Mouse (Mus musculus) bone marrow, adult 2 months (tissue): Measurements from ENCODE around the gene Tle6. TPM values are rescaled to one million over a fixed set of nuclear protein-coding genes. Genes with fewer than 3 reads are reported as not detected.
"Not testable (repeated sequence)": the region's sequence is repeated elsewhere in the genome, so short reads cannot be mapped to it uniquely, and the experiment has no call there.

Experiments used
- H3K27ac ChIP-seq: fragments of 200-500 bp; 2 replicates; pipeline ENCODE4 v1.5.1; 2012; ENCODE audit warnings: low read depth, mild to moderate bottlenecking, control low read depth, inconsistent platforms, low read length; ENCODE audit not compliant: control insufficient read depth, poor library complexity, insufficient read depth
- H3K4me1 ChIP-seq: fragments of 200-500 bp; 2 replicates; pipeline ENCODE4 v1.6.1; 2011; ENCODE audit warnings: low read length; ENCODE audit not compliant: control insufficient read depth, insufficient read depth
- H3K4me3 ChIP-seq: fragments of 200-500 bp; replicated peaks from 2 replicates; pipeline ENCODE3; 2011; ENCODE audit warnings: mild to moderate bottlenecking, low read depth, low read length, control low read depth; ENCODE audit not compliant: control insufficient read depth
- CTCF ChIP-seq: fragments of 200-500 bp; IDR thresholded peaks from 2 replicates; pipeline ENCODE4 v1.5.1; 2011; ENCODE audit warnings: low read length, control low read depth; ENCODE audit not compliant: control insufficient read depth, insufficient read depth
- POLR2A ChIP-seq: fragments of 200-500 bp; IDR thresholded peaks from 2 replicates; pipeline ENCODE4 v1.6.1; 2011; ENCODE audit warnings: low read depth, mild to moderate bottlenecking, control low read depth, low read length, borderline replicate concordance; ENCODE audit not compliant: control insufficient read depth
- WGBS: fragments of 180-500 bp; shearing (Covaris S2); methylation state at CpG from one replicate; pipeline ENCODE4 v1.1.7; 2018; 5-methylcytosine and 5-hydroxymethylcytosine counted together
- polyA plus RNA-seq: library from polyadenylated mRNA; stranded (reverse); fragments of >200 nt; gene quantifications from 2 replicates; pipeline ENCODE4 v1.2.4, GENCODE M21; 2011; ENCODE audit warnings: low replicate concordance; ENCODE audit not compliant: missing spikeins, insufficient read depth, insufficient read length

Gene Tle6
- polyA plus RNA-seq, 1 experiment = 27.8 TPM

GRCm38 (mm10) chr10:81642648-81643448, 42.0 kb upstream of the Tle6 start:
- Histone ChIP-seq H3K4me3 (peak overlapping the region; percentile 76), H3K27ac (peak overlapping the region; percentile 92), H3K4me1 (peaks cover 1% of the 10 kb centered on the region; the same call in 1 of the 2 replicates)
- TF ChIP-seq POLR2A (no peak), CTCF (no peak)
- WGBS = 19% methylated on average over 24 of the region's 24 CpGs

- Histone ChIP-seq H3K27ac (no peak overlapping the region), H3K4me1 (peaks cover 1% of the 10 kb centered on the region; the same call in 1 of the 2 replicates), H3K4me3 (no peak overlapping the region)
- 81% methylated on average over 8 of the region's 8 CpGs for WGBS
- TF ChIP-seq CTCF = no peak
- TF ChIP-seq POLR2A = no peak
Measured at GRCm38 (mm10) chr10:81641978-81642647, 41.2 kb upstream of the Tle6 start.

DNA sequence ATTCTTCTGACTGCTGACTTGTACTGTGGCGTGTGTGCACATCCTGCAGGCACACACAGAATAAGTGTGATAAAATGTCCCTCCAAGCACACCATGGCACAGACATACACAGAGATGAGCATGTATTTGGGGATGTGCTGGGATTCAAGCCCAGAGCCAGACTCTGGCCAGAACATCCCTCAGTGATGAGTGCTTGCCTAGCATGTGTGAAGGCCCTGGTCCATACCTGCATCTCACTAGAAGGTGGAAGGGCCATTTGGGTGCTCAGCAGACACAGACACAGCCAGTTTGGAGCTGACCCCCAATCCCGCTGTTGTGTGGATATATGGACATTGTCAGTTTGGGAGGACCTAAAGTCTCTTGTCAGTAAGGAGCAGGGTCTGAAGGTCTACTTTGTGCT, 40.7 kb upstream of the Tle6 start:
- WGBS = 83% methylated on average over 2 of the region's 2 CpGs
- H3K27ac ChIP-seq = no peak overlapping the region
- no peak for TF ChIP-seq POLR2A
- no peak for TF ChIP-seq CTCF
- no peak overlapping the region for H3K4me3 ChIP-seq
- H3K4me1 ChIP-seq = peaks cover 1% of the 10 kb centered on the region; the same call in 1 of the 2 replicates

DNA sequence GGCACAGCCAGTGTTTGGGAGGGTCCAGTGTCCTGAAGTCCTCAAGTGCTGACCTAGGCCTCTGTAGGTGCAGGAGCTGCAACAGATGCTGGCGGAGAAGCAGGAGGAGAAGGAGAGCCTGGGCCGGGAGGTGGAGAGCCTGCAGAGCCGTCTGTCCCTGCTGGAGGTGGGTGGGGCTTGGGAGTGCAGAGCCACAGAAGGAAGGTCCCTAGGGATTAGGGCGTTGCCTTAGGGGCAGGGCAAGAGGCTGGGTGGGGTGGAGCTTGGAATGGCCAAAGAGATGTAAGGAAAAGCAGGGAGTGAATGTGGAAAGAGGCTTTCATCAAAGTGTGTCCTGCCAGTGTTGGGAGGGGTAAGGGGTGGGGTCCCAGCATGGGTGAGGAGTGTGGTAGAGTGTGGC, 40.0 kb upstream of the Tle6 start:
- H3K4me1 ChIP-seq, H3K4me3 ChIP-seq, H3K27ac ChIP-seq: not testable (repeated sequence)
- 77% methylated on average over 4 of the region's 4 CpGs for WGBS

DNA sequence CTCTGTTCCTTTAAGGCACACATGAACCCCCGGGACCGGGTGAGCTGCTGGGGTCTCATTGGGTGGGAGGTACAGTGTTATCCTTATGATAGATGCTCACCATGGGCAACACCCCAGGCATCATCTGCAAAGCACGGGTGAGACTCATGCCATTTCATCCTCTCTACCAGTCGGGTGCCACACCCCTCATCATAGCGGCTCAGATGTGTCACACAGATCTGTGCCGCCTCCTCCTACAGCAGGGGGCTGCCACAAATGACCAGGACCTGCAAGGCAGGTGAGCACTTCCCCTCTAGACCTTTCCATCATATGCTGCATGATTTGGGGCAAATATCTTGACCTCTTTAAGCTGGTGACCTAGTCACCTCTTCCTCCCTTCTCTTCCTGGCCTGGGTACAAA, 37.2 kb upstream of the Tle6 start:
- TF ChIP-seq POLR2A (no peak), CTCF (no peak)
- H3K4me1 ChIP-seq = peaks cover 4% of the 10 kb centered on the region
- WGBS = 76% methylated on average over 6 of the region's 6 CpGs

DNA sequence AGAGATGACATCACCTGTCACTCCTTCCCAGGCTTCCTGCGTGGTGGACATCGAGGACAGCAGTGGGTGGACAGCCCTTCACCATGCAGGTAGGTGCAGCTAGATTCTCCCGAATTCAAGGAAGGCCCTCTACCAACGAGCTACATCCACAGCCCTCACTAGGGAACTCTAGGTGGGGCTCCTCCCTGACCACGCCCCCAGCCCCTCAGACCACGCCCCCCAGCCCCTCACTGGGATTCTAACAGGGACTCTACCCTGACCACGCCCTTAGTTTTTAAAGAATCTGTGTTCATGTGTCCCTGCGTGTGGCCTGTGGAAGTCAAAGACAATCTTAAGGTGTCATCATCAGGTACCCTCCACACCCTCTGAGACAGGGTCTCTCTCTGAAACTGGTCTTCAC, 35.5 kb upstream of the Tle6 start:
- Histone ChIP-seq H3K4me3 (no peak overlapping the region), H3K27ac (no peak overlapping the region), H3K4me1 (peaks cover 3% of the 10 kb centered on the region)
- TF ChIP-seq CTCF (no peak), POLR2A (no peak)
- 35% methylated on average over 8 of the region's 8 CpGs for WGBS

More for the DNA sequence above, 37.2 kb upstream of the Tle6 start:
- Histone ChIP-seq H3K27ac (no peak overlapping the region), H3K4me3 (no peak overlapping the region)

DNA sequence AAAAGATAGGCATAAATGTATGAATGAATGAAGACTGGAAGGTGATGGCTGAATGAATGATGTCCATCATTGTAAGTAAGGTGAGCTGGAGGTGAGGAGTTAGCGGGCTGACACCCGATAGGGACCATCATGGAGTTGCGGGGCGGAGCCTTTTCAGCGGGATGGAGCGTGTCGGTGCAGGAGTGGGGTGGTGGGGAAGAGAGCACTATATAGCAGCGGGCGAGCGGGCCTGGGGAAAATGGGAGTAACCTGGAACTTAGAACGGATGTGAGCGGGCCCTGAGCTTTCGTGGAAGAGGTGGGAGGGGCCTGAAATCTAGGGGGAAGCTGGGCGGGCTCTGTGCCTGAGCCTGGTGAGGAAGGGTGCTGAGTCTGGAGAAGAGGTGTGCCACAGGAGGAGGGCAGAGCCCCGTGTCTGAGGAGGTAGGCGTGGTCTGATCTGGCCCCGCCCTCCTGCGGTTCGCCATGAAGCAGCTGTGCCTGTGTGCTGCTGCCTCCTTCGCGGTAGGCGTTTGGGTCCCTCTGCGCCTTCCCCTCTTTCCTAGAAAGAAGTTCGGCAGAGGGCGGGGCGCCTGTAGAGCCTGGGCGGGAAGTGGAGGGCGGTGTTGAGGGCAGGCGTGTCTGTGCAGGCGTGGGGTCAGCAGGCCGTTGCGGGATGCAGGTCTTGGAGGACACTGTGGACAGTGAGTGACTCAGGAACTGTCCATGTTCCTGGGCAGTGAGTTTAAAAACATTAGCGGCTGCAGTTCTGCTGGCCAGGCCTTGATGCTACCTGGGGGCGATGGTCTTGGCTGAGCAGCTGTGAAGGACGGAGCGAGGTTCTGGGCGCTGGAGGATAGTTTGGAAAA, 32.6 kb upstream of the Tle6 start:
- Histone ChIP-seq H3K4me1 (peaks cover 3% of the 10 kb centered on the region), H3K27ac (no peak overlapping the region)

GRCm38 (mm10) chr10:81628390-81628789, 27.5 kb upstream of the Tle6 start, which contains the start of gene Ankrd24:
Ankrd24 (plus strand) TSS chr10:81628540.
- Histone ChIP-seq H3K27ac (peak within 1 kb of the TSS; percentile 72), H3K4me1 (no peaks in the 10 kb centered on the region; the same call in none of the 2 replicates), H3K4me3 (peak within 1 kb of the TSS; percentile 83)
- 86% methylated on average over 16 of the region's 16 CpGs for WGBS
- TF ChIP-seq POLR2A (no peak), CTCF (no peak)

More for the DNA sequence above, 32.6 kb upstream of the Tle6 start:
- peak overlapping the region; percentile 44 for H3K4me3 ChIP-seq
- WGBS = 6% methylated on average over 37 of the region's 37 CpGs
- TF ChIP-seq CTCF (no peak), POLR2A (peak; percentile 32; the same call in 1 of the 2 replicates)
